ENCODE assay signal across 25 mouse cellular contexts in the genomic region with DNA sequence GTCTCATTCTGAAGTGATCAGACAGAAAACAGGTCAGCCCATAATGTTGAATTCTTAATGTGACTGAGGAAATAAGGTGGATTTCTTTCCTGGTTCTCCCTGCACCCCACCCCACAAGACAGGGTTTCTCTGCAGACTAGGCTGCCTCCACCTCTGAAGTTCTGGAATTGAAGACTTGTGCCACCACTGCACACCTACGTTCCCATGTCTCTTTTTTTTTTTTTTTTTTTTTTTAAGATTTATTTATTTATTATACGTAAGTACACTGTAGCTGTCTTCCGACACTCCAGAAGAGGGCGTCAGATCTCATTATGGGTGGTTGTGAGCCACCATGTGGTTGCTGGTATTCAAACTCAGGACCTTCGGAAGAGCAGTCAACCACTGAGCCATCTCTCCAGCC. TPM values are rescaled to one million over a fixed set of nuclear protein-coding genes. Genes with fewer than 3 reads are reported as not detected.
DNase-seq lines count a peak whose midpoint lies in the region; ATAC-seq and TF ChIP-seq lines count a peak whose summit lies in the region.
"Had no signal": no experiment of that assay in that cellular context is flagged by ENCODE, and none has a peak within 500 bp of the region (broad histone marks: within the 10 kb centered on the region; RNA-seq: fewer than 3 reads in every experiment).

No protein-coding gene starts in this region.

- in situ Hi-C loops in ES-E14 (cut with MboI; ENCODE audit: low sequenced_read_pairs in 2 of 2, unreplicated experiment in 2 of 2), result no loop called here

- peak; percentile 25; the same call in 1 of the 2 replicates for TF ChIP-seq CTCF in intestine, postnatal 0 days (IDR thresholded peaks at IDR 0.05; ENCODE audit: low read depth)
- 0 out of 2 replicates have a peak, but pooled peaks have one; percentile 12 for TF ChIP-seq CTCF in liver, postnatal 0 days (IDR thresholded peaks at IDR 0.05; ENCODE audit: low read depth)

- no peak for TF ChIP-seq EP300 in liver, postnatal 0 days (IDR thresholded peaks at IDR 0.05; ENCODE audit: low read depth)

- H3K4me3 ChIP-seq in intestine, postnatal 0 days (ENCODE audit: low read depth, low read length), result no peak overlapping the region
- no peak overlapping the region for H3K4me3 ChIP-seq in intestine, embryonic 15.5 days (replicated peaks)
- no peak overlapping the region for H3K4me3 ChIP-seq in liver, postnatal 0 days (ENCODE audit: low read depth, low read length)
- no peak overlapping the region for H3K4me3 ChIP-seq in liver, embryonic 11.5 days (ENCODE audit: low read depth, low read length)
- H3K4me3 ChIP-seq in ES-E14 (ENCODE audit: insufficient read depth in 1 of 2, low read depth in 1 of 2, low read length in 2 of 2, poor library complexity in 1 of 2, severe bottlenecking in 1 of 2), result no peak overlapping the region; a peak in 1 of 4 replicates
- H3K4me3 ChIP-seq in midbrain, embryonic 14.5 days (replicated peaks; ENCODE audit: low read depth, low read length), result no peak overlapping the region
- H3K4me3 ChIP-seq: embryonic facial prominence, embryonic 12.5 days; embryonic facial prominence, embryonic 15.5 days; hindbrain, embryonic 13.5 days had no signal

- H3K27me3 ChIP-seq in intestine, postnatal 0 days (replicated peaks; ENCODE audit: control insufficient read depth, insufficient read depth, low read length), result no peaks in the 10 kb centered on the region
- no peaks in the 10 kb centered on the region for H3K27me3 ChIP-seq in intestine, embryonic 15.5 days (replicated peaks)
- no peaks in the 10 kb centered on the region for H3K27me3 ChIP-seq in liver, postnatal 0 days (ENCODE audit: insufficient read depth, low read length)
- H3K27me3 ChIP-seq in liver, embryonic 11.5 days (replicated peaks; ENCODE audit: control insufficient read depth, insufficient read depth, low read length), result no peaks in the 10 kb centered on the region
- no peaks in the 10 kb centered on the region for H3K27me3 ChIP-seq in midbrain, embryonic 14.5 days (ENCODE audit: control insufficient read depth, insufficient read depth, low read length)
- H3K27me3 ChIP-seq: embryonic facial prominence, embryonic 12.5 days; embryonic facial prominence, embryonic 15.5 days; hindbrain, embryonic 13.5 days had no signal

- H3K4me2 ChIP-seq in intestine, postnatal 0 days (replicated peaks; ENCODE audit: low read depth), result no peak overlapping the region
- H3K4me2 ChIP-seq in intestine, embryonic 15.5 days (replicated peaks), result no peak overlapping the region
- no peak overlapping the region for H3K4me2 ChIP-seq in liver, postnatal 0 days (ENCODE audit: low read depth, low read length)
- H3K4me2 ChIP-seq in liver, embryonic 11.5 days, result no peak overlapping the region
- H3K4me2 ChIP-seq in midbrain, embryonic 14.5 days (ENCODE audit: low read length), result no peak overlapping the region
- H3K4me2 ChIP-seq: embryonic facial prominence, embryonic 12.5 days; embryonic facial prominence, embryonic 15.5 days; heart, embryonic 11.5 days; hindbrain, embryonic 13.5 days had no signal

- H3K36me3 ChIP-seq in intestine, postnatal 0 days (ENCODE audit: control insufficient read depth, insufficient read depth), result peaks cover 26% of the 10 kb centered on the region
- peaks cover 23% of the 10 kb centered on the region for H3K36me3 ChIP-seq in intestine, embryonic 15.5 days
- H3K36me3 ChIP-seq in liver, postnatal 0 days (replicated peaks; ENCODE audit: insufficient read depth, low read length), result peaks cover 30% of the 10 kb centered on the region
- peaks cover 29% of the 10 kb centered on the region for H3K36me3 ChIP-seq in liver, embryonic 11.5 days (ENCODE audit: control insufficient read depth, insufficient read depth, low read length)
- H3K36me3 ChIP-seq in ES-E14 (ENCODE audit: control insufficient read depth, insufficient read depth, low read length, poor library complexity, severe bottlenecking), result peaks cover 22% of the 10 kb centered on the region
- peaks cover 28% of the 10 kb centered on the region for H3K36me3 ChIP-seq in midbrain, embryonic 14.5 days (ENCODE audit: control insufficient read depth, insufficient read depth, low read length)

- no peak for DNase-seq in liver, postnatal 0 days
- no peak for DNase-seq in liver, embryonic 11.5 days (ENCODE audit: low spot score)
- DNase-seq in ES-E14 (ENCODE audit: low read depth, low spot score), result no peak
- DNase-seq in midbrain, embryonic 14.5 days, result no peak
- no peak for DNase-seq in left cerebral cortex, postnatal 25 days (ENCODE audit: low spot score in 2 of 2)
- DNase-seq: adrenal gland, adult 8-10 months; adrenal gland, postnatal 25 days; B cell, adult 2 months; cerebellum, adult 11-12 months; cerebellum, adult 8-10 months; cerebellum, postnatal 10 days; cerebellum, postnatal 36 days; forebrain, postnatal 0 days; gastrocnemius, postnatal 25 days; heart, adult 18-20 months had no signal

- intact Hi-C loops in left cerebral cortex, postnatal 25 days (cut with DNase I), result no loop called here

- no peaks in the 10 kb centered on the region for H3K4me1 ChIP-seq in intestine, postnatal 0 days (replicated peaks; ENCODE audit: control insufficient read depth, insufficient read depth, low read length)
- H3K4me1 ChIP-seq in intestine, embryonic 15.5 days (replicated peaks), result no peaks in the 10 kb centered on the region; the same call in 1 of the 2 replicates
- H3K4me1 ChIP-seq in liver, postnatal 0 days (ENCODE audit: insufficient read depth), result peaks cover 31% of the 10 kb centered on the region
- H3K4me1 ChIP-seq in liver, embryonic 11.5 days (replicated peaks; ENCODE audit: control insufficient read depth, insufficient read depth, low read length), result peaks cover 18% of the 10 kb centered on the region
- H3K4me1 ChIP-seq in ES-E14 (ENCODE audit: control insufficient read depth in 2 of 2, insufficient read depth in 2 of 2, low read length in 2 of 2, poor library complexity in 1 of 2), result peaks cover 0 to 4% of the 10 kb centered on the region in 2 experiments; a peak in 3 of 4 replicates
- no peaks in the 10 kb centered on the region; the same call in 1 of the 2 replicates for H3K4me1 ChIP-seq in midbrain, embryonic 14.5 days (ENCODE audit: control insufficient read depth, insufficient read depth, low read length)

- no peak overlapping the region for H3K27ac ChIP-seq in intestine, postnatal 0 days (ENCODE audit: low read depth, low read length)
- no peak overlapping the region for H3K27ac ChIP-seq in intestine, embryonic 15.5 days
- 0 out of 2 replicates have a peak overlapping the region, but pooled peaks have one; percentile 29 for H3K27ac ChIP-seq in liver, postnatal 0 days (ENCODE audit: low read depth)
- no peak overlapping the region for H3K27ac ChIP-seq in liver, embryonic 11.5 days (ENCODE audit: low read depth, low read length)
- no peak overlapping the region for H3K27ac ChIP-seq in ES-E14 (ENCODE audit: insufficient read depth, low read depth, low read length, poor library complexity, severe bottlenecking)
- no peak overlapping the region for H3K27ac ChIP-seq in midbrain, embryonic 14.5 days (replicated peaks; ENCODE audit: low read depth, low read length)
- H3K27ac ChIP-seq: embryonic facial prominence, embryonic 12.5 days; embryonic facial prominence, embryonic 15.5 days; hindbrain, embryonic 13.5 days had no signal

- WGBS in intestine, postnatal 0 days, result 78% methylated on average over 5 of the region's 5 CpGs
- WGBS in intestine, embryonic 15.5 days, result 84% methylated on average over 5 of the region's 5 CpGs
- 71% methylated on average over 5 of the region's 5 CpGs for WGBS in liver, postnatal 0 days (ENCODE audit: insufficient replicate concordance)
- WGBS in liver, embryonic 11.5 days, result 81% methylated on average over 5 of the region's 5 CpGs
- WGBS in midbrain, embryonic 14.5 days, result 89% methylated on average over 5 of the region's 5 CpGs

- H3K9ac ChIP-seq in intestine, postnatal 0 days (ENCODE audit: low read depth, low read length), result no peak overlapping the region
- no peak overlapping the region for H3K9ac ChIP-seq in intestine, embryonic 15.5 days
- no peak overlapping the region for H3K9ac ChIP-seq in liver, postnatal 0 days (replicated peaks)
- no peak overlapping the region for H3K9ac ChIP-seq in liver, embryonic 11.5 days (ENCODE audit: low read depth, low read length)
- no peak overlapping the region for H3K9ac ChIP-seq in ES-E14 (ENCODE audit: insufficient read depth, low read depth, low read length, poor library complexity, severe bottlenecking)
- no peak overlapping the region for H3K9ac ChIP-seq in midbrain, embryonic 14.5 days (replicated peaks; ENCODE audit: low read length)
- H3K9ac ChIP-seq: embryonic facial prominence, embryonic 12.5 days; embryonic facial prominence, embryonic 15.5 days; forebrain, postnatal 0 days; hindbrain, embryonic 13.5 days had no signal

- ATAC-seq in intestine, postnatal 0 days, result no peak
- ATAC-seq in intestine, embryonic 15.5 days, result no peak
- ATAC-seq in liver, postnatal 0 days, result no peak
- ATAC-seq in liver, embryonic 11.5 days (replicated peaks; ENCODE audit: low FRiP score), result no peak
- no peak for ATAC-seq in midbrain, embryonic 14.5 days (ENCODE audit: low FRiP score, low TSS enrichment)
- ATAC-seq: activated CD4-positive, CD25-positive, alpha-beta regulatory T cell, adult 4 months; forebrain, embryonic 14.5 days; forebrain, postnatal 0 days; hindbrain, embryonic 16.5 days; intestine, embryonic 16.5 days had no signal

- no peaks in the 10 kb centered on the region for H3K9me3 ChIP-seq in intestine, postnatal 0 days (ENCODE audit: control insufficient read depth)
- H3K9me3 ChIP-seq in intestine, embryonic 15.5 days, result no peaks in the 10 kb centered on the region
- H3K9me3 ChIP-seq in liver, postnatal 0 days (ENCODE audit: low read length), result peaks cover 3% of the 10 kb centered on the region
- H3K9me3 ChIP-seq in liver, embryonic 11.5 days (ENCODE audit: control insufficient read depth, low read length), result no peaks in the 10 kb centered on the region
- no peaks in the 10 kb centered on the region for H3K9me3 ChIP-seq in ES-E14 (ENCODE audit: control insufficient read depth, insufficient read depth, low read depth, low read length)
- H3K9me3 ChIP-seq in midbrain, embryonic 14.5 days (ENCODE audit: control insufficient read depth, low read length), result no peaks in the 10 kb centered on the region
- H3K9me3 ChIP-seq: embryonic facial prominence, embryonic 12.5 days; embryonic facial prominence, embryonic 15.5 days; hindbrain, embryonic 13.5 days had no signal

RNA-seq across cellular contexts. Expression of a gene that starts 7.3 kb away (rescaled TPM):
- polyA plus RNA-seq in intestine, postnatal 0 days (2015; fragmentation: Nextera tagmentation; extraction: Ambion mirVana), result 264 and 269 TPM in 2 replicates
- 482 and 586 TPM in 2 replicates for polyA plus RNA-seq in intestine, embryonic 15.5 days (2015; fragmentation: Nextera tagmentation; extraction: Ambion mirVana)
- 193 and 194 TPM in 2 replicates for polyA plus RNA-seq in liver, postnatal 0 days (2015; fragmentation: Nextera tagmentation; extraction: Ambion mirVana)
- polyA plus RNA-seq in liver, embryonic 11.5 days (2014; fragmentation: Nextera tagmentation; extraction: Ambion mirVana), result 527 and 567 TPM in 2 replicates
- 125 and 240 TPM in 2 replicates for total RNA-seq in ES-E14 (2012; rRNA removed)
- 413 and 443 TPM in 2 replicates for polyA plus RNA-seq in midbrain, embryonic 14.5 days (2014; fragmentation: Nextera tagmentation; extraction: Ambion mirVana)
- total RNA-seq in left cerebral cortex, postnatal 25 days (2021), result 100 to 1,000 TPM; 127 to 132 TPM

RNA-seq across cellular contexts. Expression of a gene that starts 17.0 kb away (rescaled TPM):
- polyA plus RNA-seq in intestine, postnatal 0 days (2015; fragmentation: Nextera tagmentation; extraction: Ambion mirVana), result 2,460 and 2,644 TPM in 2 replicates
- polyA plus RNA-seq in intestine, embryonic 15.5 days (2015; fragmentation: Nextera tagmentation; extraction: Ambion mirVana), result 3,029 and 3,109 TPM in 2 replicates
- polyA plus RNA-seq in liver, postnatal 0 days (2015; fragmentation: Nextera tagmentation; extraction: Ambion mirVana), result 1,808 and 1,865 TPM in 2 replicates
- polyA plus RNA-seq in liver, embryonic 11.5 days (2014; fragmentation: Nextera tagmentation; extraction: Ambion mirVana), result 2,564 and 2,777 TPM in 2 replicates
- total RNA-seq in ES-E14 (2012; rRNA removed), result 1,760 and 2,075 TPM in 2 replicates
- 1,898 and 2,035 TPM in 2 replicates for polyA plus RNA-seq in midbrain, embryonic 14.5 days (2014; fragmentation: Nextera tagmentation; extraction: Ambion mirVana)
- total RNA-seq in left cerebral cortex, postnatal 25 days (2021), result 1,000 to 10,000 TPM; 1,709 to 1,721 TPM

RNA-seq across cellular contexts. Expression of a gene that starts 25.3 kb away (rescaled TPM):
- 8.1 and 8.6 TPM in 2 replicates for polyA plus RNA-seq in intestine, postnatal 0 days (2015; fragmentation: Nextera tagmentation; extraction: Ambion mirVana)
- 11.7 and 12.5 TPM in 2 replicates for polyA plus RNA-seq in intestine, embryonic 15.5 days (2015; fragmentation: Nextera tagmentation; extraction: Ambion mirVana)
- 4.3 and 5.4 TPM in 2 replicates for polyA plus RNA-seq in liver, postnatal 0 days (2015; fragmentation: Nextera tagmentation; extraction: Ambion mirVana)
- 11.1 and 13.0 TPM in 2 replicates for polyA plus RNA-seq in liver, embryonic 11.5 days (2014; fragmentation: Nextera tagmentation; extraction: Ambion mirVana)
- total RNA-seq in ES-E14 (2012; rRNA removed), result 42.8 and 59.9 TPM in 2 replicates
- 14.8 and 19.4 TPM in 2 replicates for polyA plus RNA-seq in midbrain, embryonic 14.5 days (2014; fragmentation: Nextera tagmentation; extraction: Ambion mirVana)
- total RNA-seq in left cerebral cortex, postnatal 25 days (2021), result 10 to 100 TPM; 34.3 to 38.4 TPM

RNA-seq across cellular contexts. Expression of a gene that starts 30.7 kb away (rescaled TPM):
- 511 and 531 TPM in 2 replicates for polyA plus RNA-seq in intestine, postnatal 0 days (2015; fragmentation: Nextera tagmentation; extraction: Ambion mirVana)
- polyA plus RNA-seq in intestine, embryonic 15.5 days (2015; fragmentation: Nextera tagmentation; extraction: Ambion mirVana), result 779 and 830 TPM in 2 replicates
- polyA plus RNA-seq in liver, postnatal 0 days (2015; fragmentation: Nextera tagmentation; extraction: Ambion mirVana), result 384 and 394 TPM in 2 replicates
- 1,053 and 1,054 TPM in 2 replicates for polyA plus RNA-seq in liver, embryonic 11.5 days (2014; fragmentation: Nextera tagmentation; extraction: Ambion mirVana)
- 746 and 1,114 TPM in 2 replicates for total RNA-seq in ES-E14 (2012; rRNA removed)
- 627 and 634 TPM in 2 replicates for polyA plus RNA-seq in midbrain, embryonic 14.5 days (2014; fragmentation: Nextera tagmentation; extraction: Ambion mirVana)
- 100 to 1,000 TPM; 308 to 327 TPM for total RNA-seq in left cerebral cortex, postnatal 25 days (2021)

RNA-seq across cellular contexts. Expression of a gene that starts 51.1 kb away (rescaled TPM):
- polyA plus RNA-seq in intestine, postnatal 0 days (2015; fragmentation: Nextera tagmentation; extraction: Ambion mirVana), result 18.7 and 22.1 TPM in 2 replicates
- polyA plus RNA-seq in intestine, embryonic 15.5 days (2015; fragmentation: Nextera tagmentation; extraction: Ambion mirVana), result 67.9 and 73.0 TPM in 2 replicates
- polyA plus RNA-seq in liver, postnatal 0 days (2015; fragmentation: Nextera tagmentation; extraction: Ambion mirVana), result 26.2 and 29.1 TPM in 2 replicates
- polyA plus RNA-seq in liver, embryonic 11.5 days (2014; fragmentation: Nextera tagmentation; extraction: Ambion mirVana), result 106 and 112 TPM in 2 replicates
- total RNA-seq in ES-E14 (2012; rRNA removed), result 51.8 and 63.5 TPM in 2 replicates
- polyA plus RNA-seq in midbrain, embryonic 14.5 days (2014; fragmentation: Nextera tagmentation; extraction: Ambion mirVana), result 41.1 and 42.7 TPM in 2 replicates
- 1 to 10 TPM; 6.2 to 6.9 TPM for total RNA-seq in left cerebral cortex, postnatal 25 days (2021)
